ENCODE assay signal across 21 mouse cellular contexts in genomic region chr15:93204861-93205260, GRCm38 (mm10).
"Had no signal": no experiment of that assay in that cellular context is flagged by ENCODE, and none has a peak within 500 bp of the region (broad histone marks: within the 10 kb centered on the region; RNA-seq: fewer than 3 reads in every experiment).

No protein-coding gene starts in this region.

- DNase-seq: heart, postnatal 10 days; heart, postnatal 36 days; heart, postnatal 4 days; kidney, adult 11 months; kidney, adult 18-20 months; kidney, adult 2 months; kidney, adult 8-10 months; kidney, adult 9 months; kidney, postnatal 10 days; kidney, postnatal 14 days; kidney, postnatal 25 days; kidney, postnatal 36 days; kidney, postnatal 4 days; layer of hippocampus, adult 9-11 months; layer of hippocampus, postnatal 36 days had no signal

- ATAC-seq: hindbrain, embryonic 16.5 days; hindbrain, postnatal 0 days; inflammation-experienced regulatory T-cells, adult 6 months; intestine, embryonic 15.5 days; intestine, embryonic 16.5 days; intestine, postnatal 0 days had no signal
